Mouse (Mus musculus) G1E-ER4 (cell line): ENCODE measurements around the gene Lpin2. TPM values are rescaled to one million over a fixed set of nuclear protein-coding genes. Genes with fewer than 3 reads are reported as not detected.

Experiments
- GATA1 ChIP-seq: IDR thresholded peaks from one replicate; pipeline ENCODE4 v1.8.0; 2012; ENCODE audit warnings: low read length, inconsistent platforms
- polyA plus RNA-seq: library from polyadenylated mRNA; stranded (reverse); fragments of >175 nt; gene quantifications from 2 replicates; pipeline ENCODE4 v1.2.3, GENCODE M21; 2012

Lpin2 gene
- polyA plus RNA-seq, 1 experiment: 30.7 TPM

DNA sequence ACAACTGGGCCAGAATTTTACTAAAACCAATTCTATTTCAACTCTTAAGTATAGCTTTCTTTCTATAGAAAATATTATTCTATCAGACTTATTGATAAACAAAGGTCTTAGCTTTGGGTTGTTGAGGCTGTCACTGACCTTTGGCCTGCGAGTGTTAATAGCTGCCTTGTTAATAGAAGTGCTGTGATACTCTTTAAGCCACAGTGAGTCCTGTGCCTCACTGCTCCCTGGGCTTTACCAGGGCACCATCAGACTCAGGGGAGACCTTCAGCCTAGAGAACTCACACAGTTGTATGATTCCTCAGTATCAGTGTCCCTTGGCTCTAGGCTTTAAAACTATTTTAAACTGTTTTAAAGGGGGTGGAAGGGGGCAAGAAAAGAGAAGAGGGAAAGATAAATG lies 26.0 kb downstream of the Lpin2 start:
- TF ChIP-seq GATA1: no peak

DNA sequence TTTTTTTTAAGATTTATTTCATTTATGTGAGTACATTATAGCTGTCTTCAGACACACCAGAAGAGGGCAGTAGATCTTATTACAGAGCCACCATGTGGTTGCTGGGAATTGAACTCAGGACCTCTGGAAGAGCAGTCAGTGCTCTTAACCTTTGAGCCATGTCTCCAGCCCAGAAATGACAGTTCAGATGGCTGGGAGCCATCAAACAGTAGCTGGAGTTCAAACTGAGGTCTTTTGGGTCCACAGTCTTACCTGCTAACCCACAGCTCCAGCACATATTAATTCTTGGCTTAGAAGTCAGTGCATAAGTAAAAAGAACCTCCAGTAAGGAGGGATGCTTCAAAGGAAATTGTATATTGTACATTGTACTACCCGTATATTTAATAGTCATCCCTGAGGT lies 26.6 kb downstream of the Lpin2 start:
- no peak for TF ChIP-seq GATA1

DNA sequence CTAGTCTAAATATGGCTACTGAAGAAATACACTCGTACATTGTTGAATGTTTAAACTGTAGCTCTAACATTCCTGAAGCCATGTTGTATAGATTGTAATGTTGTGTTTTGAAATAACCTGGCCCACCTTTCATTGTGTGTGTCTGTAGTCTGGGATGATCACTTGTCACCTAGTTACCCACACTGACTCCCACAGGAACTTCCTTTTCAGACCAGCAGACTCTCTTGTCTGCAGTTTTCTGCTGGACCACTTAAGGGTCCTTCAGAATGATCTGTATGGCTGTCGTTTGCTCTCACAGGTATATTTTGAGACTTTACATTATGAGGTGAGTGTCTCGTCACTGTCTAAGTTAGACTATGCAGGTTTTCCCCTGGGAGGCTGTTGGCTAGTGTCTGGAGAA lies 27.6 kb downstream of the Lpin2 start:
- TF ChIP-seq GATA1: no peak

DNA sequence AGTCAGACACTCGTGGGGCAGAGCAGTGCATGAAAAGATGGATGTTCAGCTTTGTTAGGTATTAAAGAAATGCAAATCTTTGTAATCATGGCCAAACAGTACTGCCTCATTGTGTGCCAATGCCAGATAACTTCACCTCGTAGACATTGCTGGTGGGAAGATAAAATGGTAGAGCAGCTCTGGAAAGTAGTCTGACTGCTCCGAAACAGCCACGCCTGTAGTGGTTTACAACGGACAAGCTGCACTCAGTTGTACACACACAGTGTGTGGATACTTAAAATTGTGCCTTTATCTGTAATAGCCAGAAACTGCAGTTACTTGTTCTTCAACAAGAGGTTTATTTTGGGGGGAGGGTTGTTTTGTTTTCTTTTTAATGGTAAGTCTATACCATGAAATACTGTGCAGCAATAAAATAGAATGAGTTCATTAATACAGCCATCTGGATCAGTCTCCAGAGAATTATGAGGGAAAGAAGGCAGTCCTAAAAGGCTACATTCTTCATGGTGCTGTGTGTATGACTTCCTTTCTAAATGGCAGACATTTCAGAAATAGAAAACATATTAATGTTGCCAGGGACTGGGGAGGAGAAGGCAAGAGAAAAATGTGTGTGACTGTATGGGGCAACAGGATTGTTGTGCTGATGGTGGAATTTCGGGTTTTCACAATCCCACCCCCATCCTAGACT lies 29.7 kb downstream of the Lpin2 start:
- peak; percentile 96 for TF ChIP-seq GATA1

DNA sequence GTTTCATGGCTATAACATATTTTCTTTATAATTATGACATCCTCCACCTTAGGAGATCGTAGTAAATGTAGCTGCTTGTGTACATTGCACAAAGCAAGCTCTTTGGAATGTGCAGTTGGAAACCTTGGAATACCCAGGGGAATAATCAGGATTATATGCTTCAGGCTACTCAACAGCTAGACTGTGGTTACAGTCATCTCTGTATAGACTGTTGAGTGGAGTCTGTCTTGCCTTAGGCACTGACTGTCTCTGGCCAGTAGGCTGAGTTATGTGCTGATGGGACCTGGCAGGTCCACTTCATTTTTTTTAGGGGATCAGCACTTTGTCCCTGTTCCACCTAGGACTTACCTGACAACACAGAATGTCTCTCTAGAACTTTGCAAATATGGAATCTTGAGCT lies 31.3 kb downstream of the Lpin2 start:
- no peak for TF ChIP-seq GATA1

DNA sequence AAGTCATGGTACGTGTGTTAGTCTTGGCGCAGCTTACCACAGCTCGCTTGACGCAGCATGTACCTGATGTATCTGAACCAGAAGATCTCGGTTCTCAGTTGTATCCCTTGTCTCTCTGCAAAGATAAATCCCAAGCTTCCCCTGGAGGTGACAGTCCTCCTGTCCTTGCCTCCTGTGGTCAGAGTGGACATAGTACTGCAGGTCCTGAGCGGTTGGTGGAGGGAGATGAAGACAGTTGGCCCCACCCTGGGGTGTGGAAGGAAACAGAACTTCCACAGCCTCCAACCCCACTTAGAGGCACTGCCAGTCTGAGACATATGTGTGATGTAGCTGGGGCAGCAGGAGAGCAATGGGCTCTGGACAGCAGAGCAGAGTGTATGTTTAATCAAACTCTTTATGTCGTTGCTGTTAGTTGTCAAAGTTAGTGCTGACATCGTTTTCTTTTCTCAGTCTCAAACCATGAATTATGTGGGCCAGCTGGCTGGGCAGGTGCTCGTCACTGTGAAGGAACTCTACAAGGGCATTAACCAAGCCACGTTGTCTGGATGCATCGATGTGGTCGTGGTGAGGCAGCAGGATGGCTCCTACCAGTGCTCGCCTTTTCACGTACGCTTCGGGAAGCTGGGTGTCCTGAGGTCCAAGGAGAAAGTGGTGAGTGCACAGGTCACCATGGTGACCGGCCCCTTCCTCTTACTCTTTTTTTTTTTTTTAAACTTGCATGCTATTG lies 32.3 kb downstream of the Lpin2 start:
- no peak for TF ChIP-seq GATA1

DNA sequence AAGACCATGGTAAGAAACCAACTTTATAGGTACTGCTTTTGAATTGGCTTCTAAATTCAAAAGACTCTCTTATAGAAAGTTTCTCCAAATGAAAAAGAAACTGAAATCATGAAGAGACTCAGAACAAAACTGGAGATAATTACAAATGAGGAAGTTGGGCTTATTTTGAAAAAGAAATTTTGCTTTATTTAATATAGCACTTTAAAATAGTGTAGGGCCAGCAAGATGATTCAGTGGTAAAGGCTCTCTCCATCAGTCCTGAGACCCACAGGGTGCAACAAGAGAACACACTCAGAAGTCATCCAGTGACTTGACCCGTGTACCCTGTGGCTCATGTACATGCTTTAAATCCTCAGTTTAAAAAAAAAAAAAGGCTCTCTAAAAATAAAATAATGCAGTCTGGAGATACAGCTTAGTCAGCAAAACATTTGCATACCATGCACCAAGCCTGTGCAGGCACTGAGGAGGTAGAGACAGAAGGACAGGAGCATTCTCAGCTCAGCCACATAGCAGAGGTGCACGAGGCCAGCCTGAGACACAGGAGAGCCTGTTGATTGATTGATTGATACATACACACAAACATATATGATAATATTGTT lies 33.0 kb downstream of the Lpin2 start:
- no peak for TF ChIP-seq GATA1

DNA sequence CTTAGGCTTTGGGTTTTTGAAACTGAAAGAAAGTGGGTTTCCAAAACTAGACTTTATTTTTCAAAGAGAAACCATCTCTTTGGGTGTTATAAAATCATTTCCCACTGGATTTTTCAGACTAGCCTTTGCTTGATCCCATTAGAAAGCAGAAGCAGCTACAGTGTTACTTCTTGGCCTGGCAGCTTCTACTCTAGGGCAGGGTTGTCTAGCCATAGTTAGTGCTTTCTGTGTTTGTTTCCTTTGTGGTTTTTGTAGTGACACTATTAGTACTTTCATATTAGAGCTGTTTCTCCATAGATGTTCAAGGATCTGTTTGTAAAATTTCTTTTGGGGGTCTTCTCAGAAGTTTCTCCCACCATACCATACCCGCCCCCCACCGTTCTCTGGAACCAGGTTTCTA lies 33.9 kb downstream of the Lpin2 start:
- no peak for TF ChIP-seq GATA1

DNA sequence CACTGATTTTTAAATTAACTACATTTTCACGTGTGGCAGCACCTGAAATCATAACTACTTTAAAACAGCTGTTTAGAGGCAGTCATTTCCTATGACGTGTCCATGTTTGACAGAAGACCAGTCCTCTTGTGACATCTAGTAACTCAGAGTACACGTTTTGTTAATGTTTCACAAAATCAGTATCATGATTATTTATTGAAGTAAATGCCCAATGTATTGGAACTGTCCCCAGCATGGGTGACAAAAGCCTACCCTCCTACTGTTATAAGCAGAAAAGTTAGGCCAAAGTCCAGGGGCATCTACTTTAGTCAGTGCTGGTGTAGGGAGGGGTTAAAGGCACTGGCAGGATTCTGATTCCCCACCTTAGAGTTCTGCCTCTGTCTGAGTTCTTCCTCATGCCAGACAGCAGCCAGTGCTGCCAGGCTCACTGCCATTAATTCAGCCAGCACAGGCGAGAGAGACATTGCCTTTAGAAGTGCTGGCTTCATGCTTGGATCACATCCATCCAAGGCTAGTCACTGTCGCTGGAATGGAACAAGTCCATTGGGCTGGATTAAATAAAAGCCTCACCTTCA lies 34.8 kb downstream of the Lpin2 start:
- no peak for TF ChIP-seq GATA1

DNA sequence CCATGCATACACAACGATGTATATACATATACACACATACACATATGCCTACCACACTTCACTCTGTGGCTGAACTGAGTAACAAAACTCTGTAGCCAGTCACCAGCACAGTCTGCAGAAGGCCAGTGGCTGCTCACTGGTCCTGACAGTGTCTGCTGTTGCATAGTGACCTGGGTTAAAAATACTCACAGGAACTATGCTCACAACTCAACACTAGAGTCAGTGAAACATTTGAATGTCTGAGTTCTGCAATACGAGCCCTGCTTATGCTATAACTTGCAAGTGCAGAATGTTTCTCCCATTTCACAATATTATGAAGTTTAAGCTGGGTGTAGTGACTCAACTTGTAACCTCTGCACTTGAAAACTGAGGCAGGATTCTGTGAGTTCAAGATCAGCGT lies 39.0 kb downstream of the Lpin2 start:
- no peak for TF ChIP-seq GATA1

DNA sequence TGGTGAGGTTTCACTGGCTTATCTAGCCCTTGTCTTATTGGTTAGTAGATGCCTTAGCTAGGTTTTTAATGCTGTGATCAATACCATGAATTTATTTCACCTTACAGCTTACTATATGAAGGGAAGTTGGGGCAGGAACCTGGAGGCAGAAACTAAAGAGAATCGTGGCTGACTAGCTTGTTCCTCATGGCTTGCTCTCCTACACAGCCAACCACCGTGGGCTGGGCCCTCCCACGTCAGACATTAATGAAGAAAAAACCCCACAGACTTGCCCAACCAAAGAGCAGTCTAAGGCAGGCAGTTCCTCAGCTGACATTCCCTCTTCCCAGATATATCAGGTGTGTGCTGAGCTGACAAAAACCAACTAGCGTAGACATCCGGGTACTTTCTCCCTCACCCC lies 41.3 kb downstream of the Lpin2 start:
- no peak for TF ChIP-seq GATA1

DNA sequence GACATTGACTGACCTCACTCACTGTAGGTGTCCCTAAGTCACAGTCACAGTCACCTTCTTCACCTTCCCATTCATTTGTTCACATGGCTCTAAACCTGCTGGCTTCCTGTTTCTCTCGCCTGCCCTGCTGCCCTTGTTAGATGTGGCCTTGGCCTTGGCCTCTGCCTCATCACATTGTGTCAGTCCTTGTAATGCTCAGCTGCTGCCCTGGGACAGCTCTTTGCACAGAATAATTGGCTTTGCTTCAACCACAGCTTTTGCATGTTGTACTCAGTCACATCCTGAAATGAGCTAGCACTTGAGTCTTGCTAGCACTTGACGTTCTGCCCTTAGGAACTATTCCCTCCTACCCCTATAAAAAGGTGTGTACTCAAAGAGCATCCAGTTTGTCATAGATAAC lies 42.2 kb downstream of the Lpin2 start:
- no peak for TF ChIP-seq GATA1

DNA sequence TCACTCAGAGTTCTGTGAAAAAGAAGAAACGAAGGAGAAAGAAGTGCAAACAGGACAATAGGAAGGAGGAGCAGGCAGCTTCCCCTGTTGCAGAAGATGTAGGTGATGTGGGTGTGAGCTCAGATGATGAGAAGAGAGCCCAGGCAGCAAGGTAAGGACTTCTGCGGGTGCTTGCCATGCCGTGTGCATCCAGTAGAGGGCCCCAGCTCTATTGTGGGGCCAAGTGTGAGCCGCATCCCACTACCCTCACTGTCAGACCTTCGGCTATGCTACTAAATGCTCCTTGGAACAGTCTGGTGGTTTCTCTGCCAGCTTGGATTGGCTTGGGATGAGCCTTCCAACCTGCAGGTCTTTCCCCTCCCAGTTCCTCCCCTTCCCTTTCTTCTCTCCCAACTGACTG lies 42.7 kb downstream of the Lpin2 start:
- TF ChIP-seq GATA1: no peak

DNA sequence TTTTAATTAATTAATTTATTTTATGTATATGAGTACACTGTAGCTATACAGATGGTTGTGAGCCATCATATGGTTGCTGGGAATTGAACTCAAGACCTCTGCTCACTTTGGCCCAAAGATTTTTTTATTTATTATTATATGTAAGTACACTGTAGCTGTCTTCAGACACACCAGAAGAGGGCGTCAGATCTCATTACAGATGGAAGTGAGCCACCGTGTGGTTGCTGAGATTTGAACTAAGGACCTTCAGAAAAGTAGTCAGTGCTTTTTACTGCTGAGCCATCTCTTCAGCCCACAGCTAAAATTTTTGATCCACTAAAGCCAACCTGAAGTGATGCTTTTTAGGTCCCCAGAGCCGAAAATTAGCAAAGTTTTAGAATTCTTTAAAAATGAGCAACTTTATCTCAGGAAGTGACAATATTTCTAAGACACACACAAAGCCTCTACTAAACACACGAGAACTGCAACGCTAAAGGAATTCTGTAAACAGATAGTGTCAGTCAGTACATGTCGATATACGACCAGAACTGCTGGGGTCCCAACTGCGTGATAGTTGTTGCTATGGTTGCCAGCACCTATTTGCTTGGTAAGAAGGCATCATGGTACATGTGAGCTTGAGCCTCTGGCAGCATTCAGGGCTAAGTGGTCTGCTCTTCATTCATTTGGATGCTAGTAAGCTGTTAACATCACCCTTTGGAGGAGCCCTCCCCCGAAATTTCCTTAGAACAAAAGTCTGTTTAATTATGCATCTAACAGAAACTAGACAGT lies 45.0 kb downstream of the Lpin2 start:
- no peak for TF ChIP-seq GATA1

DNA sequence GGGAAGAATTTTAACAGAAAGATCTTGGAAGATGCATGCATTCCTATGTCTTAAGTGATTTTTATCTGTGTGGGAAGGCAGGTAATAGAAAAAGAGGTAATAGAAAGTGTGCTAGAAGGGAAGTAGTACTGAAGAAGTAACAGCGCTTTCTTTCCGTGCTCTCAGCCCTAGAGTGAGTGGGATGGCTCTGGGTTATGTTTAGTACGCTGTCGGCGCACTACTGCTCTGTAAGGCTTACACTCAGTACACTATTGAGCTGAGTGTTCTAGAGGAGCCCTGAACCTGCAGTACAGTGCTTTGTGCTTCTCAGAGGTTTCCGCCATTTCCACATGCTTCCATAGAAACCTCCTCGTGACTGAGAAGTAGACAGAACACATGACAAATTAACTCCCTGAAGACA lies 46.3 kb downstream of the Lpin2 start:
- TF ChIP-seq GATA1: no peak
